Mouse (Mus musculus): ENCODE measurements around the gene Eci1.
"Not testable (repeated sequence)": the region's sequence is repeated elsewhere in the genome, so short reads cannot be mapped to it uniquely, and the experiment has no call there.

Gene Eci1

GRCm38 (mm10) chr17:24429201-24429983 is 3.0 kb downstream of the Eci1 start:
- in situ Hi-C loops (cut with MboI; ENCODE audit: low pct_unique_long_range_greater_than_20kb in 1 of 2, low sequenced_read_pairs in 2 of 2, unreplicated experiment in 1 of 2), result no loop called here

GRCm38 (mm10) chr17:24437016-24437415 is 10.6 kb downstream of the Eci1 start:
- in situ Hi-C loops (cut with MboI; ENCODE audit: low pct_unique_long_range_greater_than_20kb in 1 of 2, low sequenced_read_pairs in 2 of 2, unreplicated experiment in 1 of 2), result no loop called here

DNA sequence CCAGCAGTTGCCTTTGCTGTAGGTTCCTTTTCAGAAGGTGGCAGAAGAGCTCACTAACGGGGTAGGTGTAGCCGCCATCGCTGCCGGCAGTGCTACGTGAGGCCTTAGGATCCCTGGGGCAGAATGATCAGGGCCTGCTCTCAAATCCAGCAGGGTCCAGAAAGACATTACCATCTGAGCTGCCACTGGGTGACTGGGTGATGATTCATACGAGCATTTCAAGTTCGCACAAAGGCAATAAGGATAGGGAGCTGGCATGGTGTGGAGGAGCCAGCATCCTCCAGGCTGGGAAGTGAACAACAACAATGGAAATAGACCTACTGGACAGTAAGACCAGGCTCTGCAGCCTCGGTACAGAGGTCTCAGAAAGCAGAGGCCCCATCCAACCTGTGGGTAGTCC is 13.9 kb downstream of the Eci1 start:
- in situ Hi-C loops (cut with MboI; ENCODE audit: low pct_unique_long_range_greater_than_20kb in 1 of 2, low sequenced_read_pairs in 2 of 2, unreplicated experiment in 1 of 2), result no loop called here

DNA sequence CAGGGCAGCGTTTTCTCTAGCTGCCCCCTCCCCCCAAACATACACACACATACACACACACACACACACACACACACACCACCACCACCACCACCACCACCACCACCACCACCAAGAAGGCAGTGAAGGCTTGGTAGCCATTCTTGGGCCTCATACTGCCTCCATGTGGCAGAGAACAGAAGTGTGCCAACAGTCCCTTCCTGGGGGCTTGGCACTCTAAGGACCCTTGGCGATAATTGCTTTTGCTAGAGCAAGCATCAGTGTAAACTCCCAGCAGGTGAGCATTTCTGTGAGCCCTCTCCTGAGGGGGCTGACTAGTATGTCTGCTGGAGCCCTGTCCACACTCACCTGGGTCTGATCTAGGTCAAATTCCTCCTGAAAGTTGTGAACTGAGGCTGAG is 14.7 kb downstream of the Eci1 start:
- in situ Hi-C loops (cut with MboI; ENCODE audit: low pct_unique_long_range_greater_than_20kb in 1 of 2, low sequenced_read_pairs in 2 of 2, unreplicated experiment in 1 of 2), result no loop called here

GRCm38 (mm10) chr17:24442107-24442506 is 15.7 kb downstream of the Eci1 start:
- in situ Hi-C loops (cut with MboI; ENCODE audit: low pct_unique_long_range_greater_than_20kb in 1 of 2, low sequenced_read_pairs in 2 of 2, unreplicated experiment in 1 of 2), result no loop called here

- in situ Hi-C loops (cut with MboI; ENCODE audit: low pct_unique_long_range_greater_than_20kb in 1 of 2, low sequenced_read_pairs in 2 of 2, unreplicated experiment in 1 of 2), result no loop called here
Observed at GRCm38 (mm10) chr17:24442632-24443155, 16.3 kb downstream of the Eci1 start, which contains the start of gene Dnase1l2. Dnase1l2 (minus strand) TSS chr17:24443105.

DNA sequence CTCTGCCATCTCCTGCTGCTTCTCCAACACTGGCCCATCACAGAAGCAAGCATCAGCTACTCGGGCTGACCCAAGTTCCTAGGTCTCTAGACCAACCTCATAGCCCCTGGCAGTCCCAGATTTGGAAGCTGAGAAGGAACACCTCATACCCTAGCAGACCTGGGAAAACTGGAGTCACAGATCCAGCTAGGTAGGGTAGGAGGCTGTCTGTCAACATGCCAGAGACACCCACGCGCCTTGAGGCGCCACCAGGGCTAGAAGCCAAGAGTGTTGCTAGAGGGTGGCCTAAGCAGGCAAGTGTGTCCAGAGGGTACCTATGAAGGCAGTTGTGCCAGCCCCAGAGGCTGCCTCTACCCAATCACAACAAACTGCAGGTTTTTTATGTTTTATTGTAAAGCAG is 17.0 kb downstream of the Eci1 start:
- in situ Hi-C loops (cut with MboI; ENCODE audit: low pct_unique_long_range_greater_than_20kb in 1 of 2, low sequenced_read_pairs in 2 of 2, unreplicated experiment in 1 of 2), result no loop called here

DNA sequence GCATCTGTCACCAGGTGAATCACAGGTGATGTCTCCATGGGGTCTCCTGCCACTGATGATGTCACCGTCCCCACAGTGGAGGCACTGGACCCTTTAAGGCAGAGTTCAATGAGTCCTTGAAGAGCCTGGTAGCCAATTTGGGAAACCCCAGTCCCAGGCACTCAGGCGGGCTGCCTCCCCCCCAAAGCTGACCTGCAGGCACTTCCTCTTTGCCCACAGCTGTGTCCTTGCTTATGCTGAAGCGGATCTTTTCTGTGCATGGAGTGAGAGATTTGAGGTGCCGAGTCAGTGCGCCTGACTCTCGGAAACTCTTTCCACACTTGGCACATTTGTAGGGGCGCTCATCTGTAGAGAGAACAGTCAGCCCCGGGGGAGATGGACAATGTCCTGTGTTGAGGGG is 20.1 kb downstream of the Eci1 start:
- in situ Hi-C loops (cut with MboI; ENCODE audit: low pct_unique_long_range_greater_than_20kb in 1 of 2, low sequenced_read_pairs in 2 of 2, unreplicated experiment in 1 of 2), result no loop called here

GRCm38 (mm10) chr17:24449507-24449906 is 23.1 kb downstream of the Eci1 start:
- in situ Hi-C loops (cut with MboI; ENCODE audit: low pct_unique_long_range_greater_than_20kb in 1 of 2, low sequenced_read_pairs in 2 of 2, unreplicated experiment in 1 of 2), result no loop called here

- in situ Hi-C loops (cut with MboI; ENCODE audit: low pct_unique_long_range_greater_than_20kb in 1 of 2, low sequenced_read_pairs in 2 of 2, unreplicated experiment in 1 of 2), result no loop called here
Observed at GRCm38 (mm10) chr17:24451220-24451619, 24.8 kb downstream of the Eci1 start.

- in situ Hi-C loops (cut with MboI; ENCODE audit: low pct_unique_long_range_greater_than_20kb in 1 of 2, low sequenced_read_pairs in 2 of 2, unreplicated experiment in 1 of 2), result no loop called here
Observed at GRCm38 (mm10) chr17:24453372-24453771, 26.9 kb downstream of the Eci1 start.

GRCm38 (mm10) chr17:24454218-24454755 is 27.8 kb downstream of the Eci1 start:
- in situ Hi-C loops (cut with MboI; ENCODE audit: low pct_unique_long_range_greater_than_20kb in 1 of 2, low sequenced_read_pairs in 2 of 2, unreplicated experiment in 1 of 2), result no loop called here

GRCm38 (mm10) chr17:24454756-24455522 is 28.5 kb downstream of the Eci1 start:
- in situ Hi-C loops (cut with MboI; ENCODE audit: low pct_unique_long_range_greater_than_20kb in 1 of 2, low sequenced_read_pairs in 2 of 2, unreplicated experiment in 1 of 2), result no loop called here

GRCm38 (mm10) chr17:24455523-24456206 is 29.2 kb downstream of the Eci1 start:
- in situ Hi-C loops (cut with MboI; ENCODE audit: low pct_unique_long_range_greater_than_20kb in 1 of 2, low sequenced_read_pairs in 2 of 2, unreplicated experiment in 1 of 2), result not testable (repeated sequence)

GRCm38 (mm10) chr17:24461580-24461979 is 35.1 kb downstream of the Eci1 start:
- in situ Hi-C loops (cut with MboI; ENCODE audit: low pct_unique_long_range_greater_than_20kb in 1 of 2, low sequenced_read_pairs in 2 of 2, unreplicated experiment in 1 of 2), result no loop called here

GRCm38 (mm10) chr17:24462932-24463331 is 36.5 kb downstream of the Eci1 start:
- in situ Hi-C loops (cut with MboI; ENCODE audit: low pct_unique_long_range_greater_than_20kb in 1 of 2, low sequenced_read_pairs in 2 of 2, unreplicated experiment in 1 of 2), result no loop called here

DNA sequence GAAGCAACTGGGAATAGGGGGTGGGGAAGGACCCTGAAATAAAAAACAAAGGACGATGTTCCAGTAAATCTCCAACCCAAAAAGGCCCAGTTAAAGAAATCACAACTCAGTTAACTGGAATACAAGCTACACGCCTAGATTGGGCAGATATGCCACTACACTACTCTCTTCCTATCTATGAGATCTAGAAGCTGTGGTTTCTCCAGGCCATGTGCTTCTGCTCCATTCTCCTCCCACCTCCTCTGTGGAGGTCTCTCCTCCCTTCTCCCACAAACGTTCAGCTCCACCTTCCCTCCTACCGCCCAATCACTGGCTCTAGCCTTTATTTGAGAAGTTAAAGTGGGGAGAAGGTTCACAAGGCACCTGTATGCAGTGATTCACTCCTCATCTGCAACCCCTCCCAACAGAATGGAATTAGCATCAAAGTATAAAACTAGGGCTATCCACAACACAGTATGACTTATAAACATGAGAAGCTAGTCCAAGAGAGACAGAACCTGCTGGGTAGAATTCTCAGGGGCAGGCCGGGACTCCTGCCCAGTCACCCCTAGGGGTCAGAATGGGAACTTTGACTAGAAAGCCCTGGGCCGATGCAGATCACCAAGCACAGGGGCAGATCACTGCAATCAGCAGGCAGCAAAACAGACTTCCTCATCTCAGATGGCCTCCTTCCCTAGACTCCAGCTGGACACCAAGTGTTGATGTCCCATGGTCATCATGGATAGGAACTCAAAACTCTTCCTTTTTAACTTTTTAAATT is 37.1 kb downstream of the Eci1 start:
- in situ Hi-C loops (cut with MboI; ENCODE audit: low pct_unique_long_range_greater_than_20kb in 1 of 2, low sequenced_read_pairs in 2 of 2, unreplicated experiment in 1 of 2), result no loop called here

GRCm38 (mm10) chr17:24468636-24469246 is 42.3 kb downstream of the Eci1 start:
- in situ Hi-C loops (cut with MboI; ENCODE audit: low pct_unique_long_range_greater_than_20kb in 1 of 2, low sequenced_read_pairs in 2 of 2, unreplicated experiment in 1 of 2), result no loop called here

Data from mouse embryonic stem cell (cell line).